Mouse (Mus musculus) stomach, embryonic 16.5 days (tissue): Measurements from ENCODE around the gene Pdlim1. TPM values are rescaled to one million over a fixed set of nuclear protein-coding genes. Genes with fewer than 3 reads are reported as not detected.

Experiments used
- ATAC-seq: fragments of 200-750 bp; cut with Nextera tagmentation; 2 replicates; pipeline ENCODE4 v1.8.0; 2017; ENCODE audit warnings: moderate number of reproducible peaks, moderate TSS enrichment; ENCODE audit not compliant: insufficient read depth, low FRiP score
- H3K27ac ChIP-seq: fragments of 300-500 bp; sonication (generic); 2 replicates; pipeline ENCODE4 v1.5.1; 2014; ENCODE audit warnings: low read length
- H3K27me3 ChIP-seq: fragments of 300-500 bp; sonication (generic); 2 replicates; pipeline ENCODE4 v1.6.1; 2014; ENCODE audit warnings: low read length, control low read depth, mixed read lengths; ENCODE audit not compliant: control insufficient read depth, insufficient read depth
- H3K36me3 ChIP-seq: fragments of 300-500 bp; sonication (generic); 2 replicates; pipeline ENCODE4 v1.6.1; 2014; ENCODE audit warnings: low read length; ENCODE audit not compliant: control insufficient read depth, insufficient read depth
- H3K4me1 ChIP-seq: fragments of 300-500 bp; sonication (generic); 2 replicates; pipeline ENCODE4 v1.6.1; 2014; ENCODE audit warnings: low read length, control low read depth, mixed read lengths; ENCODE audit not compliant: control insufficient read depth, insufficient read depth
- H3K4me2 ChIP-seq: fragments of 300-500 bp; sonication (generic); 2 replicates; pipeline ENCODE4 v1.6.1; 2014; ENCODE audit warnings: low read depth, low read length, mixed read lengths
- H3K4me3 ChIP-seq: fragments of 300-500 bp; sonication (generic); replicated peaks from 2 replicates; pipeline ENCODE4 v1.5.1; 2014; ENCODE audit warnings: mild to moderate bottlenecking, low read length
- H3K9ac ChIP-seq: fragments of 300-500 bp; sonication (generic); 2 replicates; pipeline ENCODE4 v1.6.1; 2014; ENCODE audit warnings: low read length
- H3K9me3 ChIP-seq: fragments of 300-500 bp; sonication (generic); replicated peaks from 2 replicates; pipeline ENCODE4 v1.6.1; 2016; ENCODE audit warnings: low read length, control low read depth; ENCODE audit not compliant: control insufficient read depth
- WGBS: fragments of 180-500 bp; shearing (Covaris S2); extraction: QIAGEN DNeasy Blood & Tissue Kit; methylation state at CpG from one replicate; pipeline ENCODE4 v1.1.7; 2014; 5-methylcytosine and 5-hydroxymethylcytosine counted together
- polyA plus RNA-seq: library from polyadenylated mRNA; unstranded; fragments of >200 nt; fragmentation: Nextera tagmentation; extraction: Ambion mirVana; gene quantifications from 2 replicates; pipeline ENCODE4 v1.2.1, GENCODE M21; 2015

Pdlim1 gene
- polyA plus RNA-seq, 1 experiment from 2014 or later: 243 TPM

DNA sequence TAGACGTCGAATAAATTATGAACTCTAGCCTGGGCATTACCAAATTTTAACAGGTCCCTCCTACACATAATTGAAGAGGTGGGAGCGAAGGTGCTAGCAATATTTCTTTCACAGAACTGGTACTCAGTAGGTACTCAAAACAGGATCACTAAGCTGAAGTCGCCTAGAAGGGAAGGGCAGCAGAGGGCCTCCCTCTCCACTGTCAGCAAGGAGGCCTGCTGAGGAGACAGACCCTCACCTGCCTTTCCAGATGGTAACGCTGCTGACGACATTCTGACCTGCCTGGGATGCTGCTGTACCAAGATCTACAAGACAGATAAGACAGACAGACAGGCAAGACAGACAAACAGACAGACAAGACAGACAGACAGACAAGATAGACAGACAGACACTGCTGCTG, 31.3 kb downstream of the Pdlim1 start:
- ATAC-seq: no peak
- Histone ChIP-seq H3K27ac (no peak overlapping the region), H3K9ac (no peak overlapping the region)

DNA sequence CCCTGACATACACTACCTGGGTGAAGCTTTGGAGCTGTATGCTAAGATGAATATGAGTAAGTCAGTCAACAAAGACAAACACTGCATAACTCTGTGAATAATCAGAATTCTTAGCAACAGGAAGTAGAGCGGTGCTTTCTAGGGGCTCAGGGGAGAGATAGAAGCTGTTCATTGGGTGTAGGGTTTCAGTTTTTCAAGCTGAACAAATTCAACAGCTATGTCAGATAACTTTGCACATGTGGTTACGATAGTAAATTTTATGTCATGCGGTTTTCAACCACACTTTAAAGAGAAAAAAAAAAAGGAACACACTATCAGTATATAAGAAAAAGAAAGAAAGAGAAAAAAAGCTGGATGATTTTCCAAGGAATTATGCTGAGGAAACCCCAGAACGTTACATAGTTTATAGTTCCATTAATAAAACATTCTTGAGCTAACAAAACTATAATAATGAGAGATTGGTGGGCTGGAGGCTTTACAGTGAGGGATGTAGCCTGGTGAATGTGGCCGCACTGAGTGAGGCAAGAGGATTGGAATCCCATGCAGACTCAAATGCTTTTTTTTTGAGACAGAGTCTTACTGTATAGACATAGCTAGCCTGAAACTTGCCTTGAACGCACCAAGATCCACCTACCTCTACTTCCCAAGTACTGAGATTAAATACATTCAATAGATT, 33.3 kb downstream of the Pdlim1 start:
- H3K36me3 ChIP-seq: no peaks in the 10 kb centered on the region
- no peak overlapping the region for H3K4me3 ChIP-seq
- no peak overlapping the region for H3K9ac ChIP-seq
- H3K4me2 ChIP-seq: no peak overlapping the region
- H3K27me3 ChIP-seq: no peaks in the 10 kb centered on the region
- no peak overlapping the region for H3K27ac ChIP-seq
- 62% methylated on average over 6 of the region's 6 CpGs for WGBS
- ATAC-seq: no peak
- H3K4me1 ChIP-seq: peaks cover 12% of the 10 kb centered on the region
- H3K9me3 ChIP-seq: no peaks in the 10 kb centered on the region

More for the DNA sequence above, 31.3 kb downstream of the Pdlim1 start:
- 72% methylated on average over 6 of the region's 6 CpGs for WGBS
- H3K27me3 ChIP-seq: no peaks in the 10 kb centered on the region
- no peak overlapping the region for H3K4me2 ChIP-seq
- H3K4me1 ChIP-seq: peaks cover 12% of the 10 kb centered on the region
- no peak overlapping the region for H3K4me3 ChIP-seq
- no peaks in the 10 kb centered on the region for H3K9me3 ChIP-seq
- no peaks in the 10 kb centered on the region for H3K36me3 ChIP-seq

DNA sequence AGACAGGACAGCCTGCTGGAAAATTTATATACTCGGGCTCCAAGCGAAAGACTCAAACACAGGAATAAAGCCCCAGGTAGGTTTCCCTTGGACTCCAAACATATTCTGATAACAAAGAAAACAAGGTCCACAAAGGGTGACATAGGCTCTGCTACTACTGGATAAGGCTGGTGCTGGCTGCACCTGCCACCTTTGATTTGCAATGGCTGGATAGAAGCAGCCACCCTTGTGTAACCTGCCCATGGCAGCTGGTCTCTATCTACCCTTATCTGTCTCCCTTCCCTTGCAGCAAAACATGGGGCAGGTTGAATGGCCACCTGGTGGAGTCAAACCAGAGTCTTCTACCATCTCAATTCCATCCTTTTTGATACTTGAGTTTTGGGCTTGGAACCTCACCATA, 39.1 kb downstream of the Pdlim1 start:
- Histone ChIP-seq H3K27me3 (no peaks in the 10 kb centered on the region), H3K4me2 (no peak overlapping the region), H3K9ac (no peak overlapping the region), H3K27ac (no peak overlapping the region), H3K4me1 (no peaks in the 10 kb centered on the region), H3K36me3 (0 out of 2 replicates have a peak, but pooled peaks cover 10% of the 10 kb centered on the region), H3K9me3 (no peaks in the 10 kb centered on the region), H3K4me3 (no peak overlapping the region)
- no peak; the same call in 1 of the 2 replicates for ATAC-seq
- WGBS: 81% methylated on average over 2 of the region's 2 CpGs

DNA sequence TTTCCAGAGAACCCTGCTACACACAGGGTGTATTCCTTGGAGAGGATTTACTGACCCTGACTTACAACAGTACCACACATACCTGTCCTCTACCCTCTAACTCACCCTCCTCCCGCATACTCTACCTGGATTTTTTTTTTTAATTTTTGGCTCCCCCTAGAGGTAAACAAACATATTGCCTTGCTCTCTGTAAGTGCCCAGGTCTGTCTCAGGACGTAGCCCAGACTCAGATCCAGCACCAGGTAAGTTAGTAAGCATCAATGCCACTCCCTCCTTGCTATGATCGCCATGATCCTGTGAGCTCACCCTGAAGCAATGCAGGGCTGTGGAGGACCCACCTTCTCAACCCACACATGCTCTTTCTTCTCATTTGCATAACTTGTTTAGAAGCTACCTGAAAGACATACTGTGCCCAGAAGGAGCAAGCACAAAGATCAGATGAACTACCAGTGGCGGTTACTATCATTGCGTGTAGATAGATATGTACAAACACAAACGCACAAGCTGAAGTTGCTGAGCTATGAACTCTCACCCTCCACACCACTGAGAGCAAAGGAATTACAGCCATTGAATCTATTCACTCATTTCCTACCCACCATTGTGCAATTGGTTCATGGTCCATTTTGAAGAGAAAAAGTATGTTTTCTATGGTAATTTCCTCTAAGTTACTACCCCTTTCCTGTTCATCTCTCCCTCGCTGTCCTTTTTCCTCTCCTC, 39.7 kb downstream of the Pdlim1 start:
- Histone ChIP-seq H3K9me3 (no peaks in the 10 kb centered on the region), H3K27me3 (no peaks in the 10 kb centered on the region), H3K36me3 (0 out of 2 replicates have a peak, but pooled peaks cover 10% of the 10 kb centered on the region), H3K4me2 (no peak overlapping the region), H3K9ac (no peak overlapping the region), H3K4me1 (no peaks in the 10 kb centered on the region), H3K4me3 (no peak overlapping the region), H3K27ac (no peak overlapping the region)
- 66% methylated on average over 7 of the region's 7 CpGs for WGBS
- ATAC-seq: no peak

DNA sequence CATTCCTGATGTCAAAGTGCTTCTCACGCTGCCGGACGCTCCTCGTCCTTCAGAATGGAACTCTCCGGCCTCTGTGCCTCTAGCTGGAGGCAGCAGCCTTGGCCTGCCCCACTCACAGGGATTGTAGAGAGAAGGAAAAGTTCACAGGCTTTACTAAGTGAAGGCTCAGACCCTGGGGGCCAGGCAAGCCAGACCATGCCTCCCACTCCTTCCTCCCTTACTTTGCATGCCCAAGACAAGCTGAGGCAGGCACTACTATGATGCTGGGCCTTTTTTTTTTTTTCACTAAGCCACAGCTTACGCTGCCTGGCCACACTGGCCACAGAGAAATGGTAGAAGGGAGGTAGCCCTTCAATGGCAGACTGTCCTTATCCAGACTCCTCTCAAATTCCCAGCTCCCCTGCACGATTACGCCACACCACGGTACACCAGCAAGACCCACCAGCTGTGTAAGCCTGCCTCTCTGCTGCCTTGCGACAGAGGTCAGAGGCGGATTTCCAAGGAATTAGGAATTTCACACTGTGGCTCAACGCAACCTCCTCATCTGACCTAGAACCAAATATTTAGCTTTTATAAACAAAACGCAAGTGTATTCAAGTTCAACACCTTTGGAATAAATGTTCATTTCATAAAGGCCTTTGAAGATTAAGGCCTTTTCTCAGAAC, 40.4 kb downstream of the Pdlim1 start:
- Histone ChIP-seq H3K27ac (no peak overlapping the region), H3K9ac (no peak overlapping the region), H3K4me1 (no peaks in the 10 kb centered on the region), H3K4me2 (no peak overlapping the region), H3K36me3 (0 out of 2 replicates have a peak, but pooled peaks cover 10% of the 10 kb centered on the region), H3K4me3 (no peak overlapping the region), H3K9me3 (no peaks in the 10 kb centered on the region), H3K27me3 (no peaks in the 10 kb centered on the region)
- 76% methylated on average over 13 of the region's 13 CpGs for WGBS
- no peak for ATAC-seq

DNA sequence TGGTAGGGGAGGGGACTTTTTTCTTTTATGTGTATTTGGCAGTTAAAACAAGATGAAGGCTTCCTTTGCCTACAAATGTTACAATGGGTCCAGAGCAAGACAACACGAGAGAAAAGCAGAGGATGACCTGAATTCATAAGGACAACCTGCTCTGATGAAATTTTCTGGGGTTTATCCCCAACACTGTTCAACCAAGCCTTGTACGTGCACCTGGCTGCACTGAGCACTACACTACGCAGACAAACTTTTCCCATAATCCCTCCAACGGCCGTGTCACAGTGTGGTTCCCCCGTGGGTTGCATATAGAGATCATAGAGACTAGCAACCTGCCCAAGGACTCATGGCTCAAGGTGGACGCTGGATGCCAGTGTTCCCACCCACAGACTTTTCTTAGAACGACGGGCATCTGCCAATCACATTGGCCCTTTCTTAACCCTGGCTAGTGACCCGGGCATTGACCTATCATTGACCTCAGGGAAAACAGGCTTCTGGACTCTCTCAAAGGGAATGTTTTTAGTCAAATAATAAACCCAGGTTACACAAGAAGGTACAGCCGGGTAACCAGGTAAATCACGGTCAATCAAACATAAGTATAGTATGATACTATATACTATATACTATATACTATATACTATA, 45.0 kb downstream of the Pdlim1 start:
- no peak overlapping the region for H3K27ac ChIP-seq
- H3K4me1 ChIP-seq: no peaks in the 10 kb centered on the region
- H3K9ac ChIP-seq: no peak overlapping the region
- 0 out of 2 replicates have a peak, but pooled peaks cover 10% of the 10 kb centered on the region for H3K36me3 ChIP-seq
- no peak overlapping the region for H3K4me2 ChIP-seq
- H3K4me3 ChIP-seq: no peak overlapping the region
- WGBS: 83% methylated on average over 12 of the region's 12 CpGs
- no peak for ATAC-seq
- H3K27me3 ChIP-seq: no peaks in the 10 kb centered on the region
- no peaks in the 10 kb centered on the region for H3K9me3 ChIP-seq

DNA sequence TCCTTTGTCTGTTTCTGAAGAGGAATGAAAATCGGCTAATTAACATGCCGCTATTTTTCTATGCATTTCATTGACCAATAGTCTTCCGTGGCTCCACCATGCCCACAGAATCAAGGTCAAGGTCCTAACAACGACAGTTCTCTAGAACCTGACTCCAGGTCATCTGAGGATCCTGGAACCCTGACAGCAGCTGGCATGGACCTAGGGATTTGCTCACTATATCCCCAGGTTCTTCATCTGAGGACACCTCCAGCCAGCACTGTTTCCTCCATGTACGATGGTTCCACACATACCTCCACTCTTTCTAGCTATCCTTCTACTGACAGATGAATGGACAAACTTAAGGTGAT, 45.9 kb downstream of the Pdlim1 start:
- H3K27ac ChIP-seq: no peak overlapping the region
- H3K9ac ChIP-seq: no peak overlapping the region
- 64% methylated on average over 5 of the region's 5 CpGs for WGBS
- 0 out of 2 replicates have a peak, but pooled peaks cover 10% of the 10 kb centered on the region for H3K36me3 ChIP-seq
- no peak for ATAC-seq
- H3K4me1 ChIP-seq: no peaks in the 10 kb centered on the region
- no peaks in the 10 kb centered on the region for H3K9me3 ChIP-seq
- no peak overlapping the region for H3K4me2 ChIP-seq
- no peak overlapping the region for H3K4me3 ChIP-seq
- no peaks in the 10 kb centered on the region for H3K27me3 ChIP-seq

DNA sequence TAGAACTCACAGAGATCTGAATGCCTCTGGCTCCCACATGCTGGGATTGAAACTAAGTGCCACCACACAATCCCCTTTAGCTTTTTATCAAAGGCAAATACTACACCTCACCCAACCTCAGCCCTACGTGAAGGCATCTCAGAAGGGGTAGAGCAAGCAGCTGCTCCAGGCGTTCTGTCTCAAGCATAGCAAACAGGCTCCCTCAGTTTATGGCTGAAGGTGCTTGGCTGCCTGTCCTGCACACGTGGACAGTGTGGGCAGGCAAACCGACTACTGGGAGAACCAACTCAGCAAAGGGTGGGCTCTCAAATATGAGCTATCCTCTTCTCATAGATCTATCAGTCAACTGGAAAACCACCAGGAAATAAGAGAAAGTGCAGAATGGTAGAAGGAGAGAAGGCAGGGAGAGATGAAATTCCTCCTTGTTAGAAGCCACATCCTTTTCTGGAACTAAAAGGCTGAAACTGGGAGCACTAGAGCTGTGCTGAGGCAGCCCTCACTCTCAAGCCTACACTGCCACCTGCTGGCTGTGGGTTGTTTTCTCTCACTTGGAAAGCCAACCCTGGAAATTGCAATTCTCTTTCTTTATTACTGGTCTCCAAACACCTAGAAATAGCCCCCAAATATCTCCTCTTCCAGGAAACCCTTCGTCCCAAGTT, 46.4 kb downstream of the Pdlim1 start:
- Histone ChIP-seq H3K27me3 (no peaks in the 10 kb centered on the region), H3K36me3 (0 out of 2 replicates have a peak, but pooled peaks cover 9% of the 10 kb centered on the region), H3K27ac (no peak overlapping the region), H3K4me1 (no peaks in the 10 kb centered on the region), H3K4me3 (no peak overlapping the region), H3K9ac (no peak overlapping the region), H3K9me3 (no peaks in the 10 kb centered on the region), H3K4me2 (no peak overlapping the region)
- peak; percentile 47; the same call in 1 of the 2 replicates for ATAC-seq
- 64% methylated on average over 5 of the region's 5 CpGs for WGBS
